Mouse (Mus musculus): ENCODE measurements around the gene B430305J03Rik.

Gene B430305J03Rik

GRCm38 (mm10) chr3:61365779-61366373 lies at the start of gene B430305J03Rik:
Gene B430305J03Rik (minus strand): TSS chr3:61365951.
- CTCF ChIA-PET, result no interaction called here

DNA sequence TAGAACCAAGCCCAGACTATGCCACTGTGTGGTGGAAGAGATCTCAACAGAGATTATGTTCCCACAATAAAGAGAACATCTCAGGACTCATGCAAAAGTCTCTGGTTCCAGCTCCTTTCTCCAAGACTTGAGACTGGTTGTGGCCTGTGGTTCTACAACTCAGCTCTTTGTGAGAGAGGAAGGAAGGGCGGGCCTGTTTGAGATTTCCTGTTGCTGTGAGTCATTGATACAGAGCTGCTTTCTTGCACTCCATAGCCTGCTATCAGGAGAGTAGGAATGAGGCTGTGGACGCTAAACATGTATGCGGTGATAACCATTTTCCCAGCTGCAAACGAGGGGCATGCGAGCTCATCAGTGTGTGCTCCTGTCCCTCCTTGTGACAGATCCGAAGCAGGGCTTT lies 43.9 kb upstream of the B430305J03Rik start:
- CTCF ChIA-PET, result no interaction called here

DNA sequence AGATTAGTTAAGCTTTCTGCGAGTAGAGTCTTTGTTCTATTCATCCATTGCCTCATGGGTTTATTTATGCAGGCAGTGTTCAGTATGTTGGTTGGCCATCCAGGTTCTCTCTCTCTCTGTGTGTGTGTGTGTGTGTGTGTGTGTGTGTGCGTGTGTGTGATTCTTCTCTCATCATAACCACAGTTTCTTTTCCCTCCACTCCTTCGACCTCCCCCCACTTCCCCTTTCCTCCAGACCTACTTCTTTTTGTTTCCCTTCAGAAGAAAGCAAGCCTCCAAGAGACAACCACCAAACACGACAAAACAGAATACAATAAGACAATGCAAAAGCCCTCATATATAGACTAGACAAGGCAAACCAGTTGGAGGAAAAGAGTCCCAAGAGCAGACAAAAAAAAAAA lies 41.2 kb upstream of the B430305J03Rik start:
- CTCF ChIA-PET, result interaction anchor here (0.7 kb wide), 1 partner anchor 348 kb away, joined by 5 read pairs; no protein-coding TSS in a partner anchor

GRCm38 (mm10) chr3:61400823-61401387 lies 35.2 kb upstream of the B430305J03Rik start:
- CTCF ChIA-PET, result no interaction called here

- CTCF ChIA-PET, result interaction anchor here (0.6 kb wide), 1 partner anchor 63 kb away, joined by 3 read pairs; no protein-coding TSS in a partner anchor
These were observed 31.0 kb upstream of the B430305J03Rik start for GRCm38 (mm10) chr3:61396728-61397127.

DNA sequence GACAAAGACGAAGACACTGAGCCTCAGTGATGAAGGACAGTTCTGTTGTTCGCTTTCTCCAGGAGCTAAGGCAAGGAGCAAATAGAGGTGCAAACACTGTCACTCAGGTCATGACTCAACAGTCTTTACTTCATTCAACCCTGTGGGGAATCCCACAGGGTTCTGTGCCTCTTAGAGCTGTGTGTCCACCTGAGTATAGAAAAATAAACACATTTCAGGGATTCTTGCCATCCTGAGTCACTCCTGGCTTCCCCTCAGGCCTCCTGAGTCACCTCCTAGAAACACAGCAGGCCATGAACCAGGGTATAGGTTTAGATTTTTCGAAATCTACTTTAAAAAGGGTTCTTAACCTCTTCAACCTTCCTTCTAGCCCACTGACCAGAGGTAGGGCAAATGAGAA lies 29.6 kb upstream of the B430305J03Rik start:
- CTCF ChIA-PET, result no interaction called here

DNA sequence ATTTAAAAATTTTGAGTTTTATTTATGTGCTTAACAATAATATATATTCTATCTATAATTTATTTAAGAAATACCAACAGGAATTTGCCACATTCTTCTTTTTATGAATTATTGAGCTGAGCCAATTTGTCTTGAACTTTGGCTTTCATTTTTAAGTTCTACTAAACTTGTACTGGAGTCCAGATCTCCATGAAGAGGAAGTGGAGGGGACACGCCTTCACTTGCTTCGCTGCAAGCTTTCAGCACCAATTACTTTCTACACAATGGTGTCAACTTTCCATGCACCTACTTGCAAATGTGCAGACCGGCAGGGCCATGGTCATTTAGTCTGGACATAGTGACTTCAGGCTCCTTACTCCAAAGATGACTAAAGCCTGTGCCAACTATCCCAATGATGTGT lies 27.8 kb upstream of the B430305J03Rik start:
- CTCF ChIA-PET, result no interaction called here

DNA sequence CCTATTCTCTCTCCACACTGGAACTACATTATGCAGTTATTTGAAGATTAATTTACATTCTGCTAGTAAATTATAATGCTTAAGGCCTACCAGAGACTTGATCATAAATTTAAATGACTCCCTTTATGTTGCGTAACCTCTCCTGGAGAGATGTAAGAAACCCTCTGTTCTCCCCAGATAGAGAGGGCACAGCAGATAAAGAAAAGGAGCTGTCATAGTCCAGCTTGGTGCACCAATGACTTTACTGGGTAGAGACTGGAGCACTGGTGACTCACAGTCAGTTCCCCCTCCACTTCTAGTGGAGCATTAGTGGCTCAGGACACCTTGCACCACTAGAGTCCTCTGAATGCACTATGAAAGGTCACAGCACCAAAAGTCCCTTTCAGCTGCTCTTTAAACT lies 27.1 kb upstream of the B430305J03Rik start:
- CTCF ChIA-PET, result no interaction called here

- CTCF ChIA-PET, result no interaction called here
These were observed 25.8 kb upstream of the B430305J03Rik start for GRCm38 (mm10) chr3:61391564-61391963.

- CTCF ChIA-PET, result no interaction called here
These were observed 20.6 kb upstream of the B430305J03Rik start for GRCm38 (mm10) chr3:61386368-61386767.

- CTCF ChIA-PET, result no interaction called here
These were observed 10.2 kb upstream of the B430305J03Rik start for GRCm38 (mm10) chr3:61376001-61376400.

GRCm38 (mm10) chr3:61368446-61368845 lies 2.7 kb upstream of the B430305J03Rik start:
- CTCF ChIA-PET, result no interaction called here

DNA sequence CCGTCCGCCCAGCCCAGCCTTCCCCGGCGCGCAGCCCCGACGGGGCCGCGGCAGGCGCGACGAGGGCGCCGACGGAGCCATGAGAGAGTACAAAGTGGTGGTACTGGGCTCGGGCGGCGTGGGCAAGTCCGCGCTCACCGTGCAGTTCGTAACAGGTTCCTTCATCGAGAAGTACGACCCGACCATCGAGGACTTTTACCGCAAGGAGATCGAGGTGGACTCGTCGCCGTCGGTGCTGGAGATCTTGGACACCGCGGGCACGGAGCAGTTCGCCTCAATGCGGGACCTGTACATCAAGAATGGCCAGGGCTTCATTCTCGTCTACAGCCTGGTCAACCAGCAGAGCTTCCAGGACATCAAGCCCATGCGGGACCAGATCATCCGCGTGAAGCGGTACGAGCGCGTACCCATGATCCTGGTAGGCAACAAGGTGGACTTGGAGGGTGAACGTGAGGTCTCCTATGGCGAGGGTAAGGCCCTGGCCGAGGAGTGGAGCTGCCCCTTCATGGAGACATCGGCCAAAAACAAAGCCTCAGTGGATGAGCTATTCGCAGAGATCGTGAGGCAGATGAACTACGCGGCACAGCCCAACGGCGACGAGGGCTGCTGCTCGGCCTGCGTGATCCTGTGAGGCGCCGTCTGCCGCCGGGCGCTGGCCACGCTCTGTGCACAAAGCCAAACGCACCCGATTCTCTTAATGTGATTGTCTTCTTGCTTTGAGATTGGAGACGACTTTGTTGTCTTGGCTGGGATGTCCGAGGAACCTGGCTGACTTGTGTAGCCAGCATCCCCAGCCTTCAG lies 573 bp downstream of the B430305J03Rik start:
- CTCF ChIA-PET, result no interaction called here

GRCm38 (mm10) chr3:61364661-61364977 lies 1.1 kb downstream of the B430305J03Rik start:
- CTCF ChIA-PET, result no interaction called here

DNA sequence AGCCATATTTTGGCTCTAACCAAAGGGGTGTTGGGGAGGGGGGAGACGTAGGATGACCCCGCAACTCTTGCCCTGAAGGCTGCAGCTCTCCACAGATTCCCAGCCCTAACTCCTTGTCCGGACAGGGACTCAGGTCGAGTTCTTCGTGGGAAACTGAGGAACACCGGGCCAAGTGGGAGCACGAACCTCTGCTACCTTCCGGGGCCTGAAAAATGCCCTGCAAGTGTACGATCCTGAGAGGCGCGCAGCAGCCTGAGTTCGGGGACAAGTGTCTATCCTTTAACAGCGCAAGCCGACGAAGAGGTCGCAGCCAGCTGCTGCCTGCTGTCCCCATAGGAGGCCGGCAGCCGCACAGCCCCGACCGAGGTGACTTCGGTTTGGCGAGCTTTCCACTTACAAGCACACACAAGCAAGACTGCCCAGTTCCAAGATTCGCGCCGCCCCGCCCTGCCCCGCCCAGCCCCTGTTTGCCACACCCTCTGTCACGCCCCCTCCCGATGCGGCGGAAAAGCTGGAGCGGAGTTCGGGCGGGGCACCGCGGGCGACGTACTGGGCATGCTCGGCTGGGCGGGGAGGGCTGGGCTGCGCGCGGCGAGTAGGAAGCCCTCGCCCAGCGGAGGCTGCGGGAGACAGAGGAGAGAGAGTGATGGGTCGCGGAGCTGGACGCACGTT lies 1.6 kb downstream of the B430305J03Rik start:
- CTCF ChIA-PET, result no interaction called here

GRCm38 (mm10) chr3:61363161-61363988 lies 2.4 kb downstream of the B430305J03Rik start:
- CTCF ChIA-PET, result no interaction called here

DNA sequence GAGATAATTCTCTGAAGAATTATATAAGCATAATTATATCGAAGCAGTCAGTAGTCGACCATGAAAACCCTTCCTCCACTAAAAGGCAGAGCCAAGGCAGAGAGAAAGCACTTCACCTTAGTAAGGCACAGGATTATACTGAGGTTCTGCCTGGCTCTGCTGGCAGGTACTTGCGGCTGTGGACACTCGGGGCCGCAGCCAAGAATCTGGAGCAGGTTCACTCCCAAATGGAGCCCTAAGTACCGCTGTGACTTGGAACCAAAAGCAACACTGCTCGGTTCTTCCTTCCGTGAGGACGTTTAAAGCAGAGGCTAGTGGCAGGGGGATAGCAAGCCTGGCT lies 3.0 kb downstream of the B430305J03Rik start:
- CTCF ChIA-PET, result no interaction called here

DNA sequence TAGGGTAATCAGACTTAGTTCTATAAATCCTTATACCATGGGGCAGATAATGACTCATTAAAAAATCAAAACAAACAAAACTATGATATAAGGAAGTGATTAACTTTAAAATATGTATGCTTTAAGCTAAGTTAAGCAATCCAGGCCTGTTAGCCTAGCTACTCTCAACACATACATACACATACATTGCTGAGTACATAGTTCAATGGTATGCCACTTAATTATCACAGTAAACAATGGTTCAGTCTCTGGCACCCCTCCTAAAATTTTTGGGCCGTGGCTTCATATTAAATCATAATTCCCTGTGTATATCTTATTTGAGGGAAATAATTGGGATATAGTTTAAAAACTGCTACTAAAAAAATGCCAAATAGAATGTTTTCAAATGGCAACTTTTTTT lies 4.4 kb downstream of the B430305J03Rik start, which contains the start of gene Rap2b:
Gene Rap2b, plus strand, starts transcription at position 301 of the 400 bp plus-strand sequence.
- CTCF ChIA-PET, result no interaction called here

DNA sequence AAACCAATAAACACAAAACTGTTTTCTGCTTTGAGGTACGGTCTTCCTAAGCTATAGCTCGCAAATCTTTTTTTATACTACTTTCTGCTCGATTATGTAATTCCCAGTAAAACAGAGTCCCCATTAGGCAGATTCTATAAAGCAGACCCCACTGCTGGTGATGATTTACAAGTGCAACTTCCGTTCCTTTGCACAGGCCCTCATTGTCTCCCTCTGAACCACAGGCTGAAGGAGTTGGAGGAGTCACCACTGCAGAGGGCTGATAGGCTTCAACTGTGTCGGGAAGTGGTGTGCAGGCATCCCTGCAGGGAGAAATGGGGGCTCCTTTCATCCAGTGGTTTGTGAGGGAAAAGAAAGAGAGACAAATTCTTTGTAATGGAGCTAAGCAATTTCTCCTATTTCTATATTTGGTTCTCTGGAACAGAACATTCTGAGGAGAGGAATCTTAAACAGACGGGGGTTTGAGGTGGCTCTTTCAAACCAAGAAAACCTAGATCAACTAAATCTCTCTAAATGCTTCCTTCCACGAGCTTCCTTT lies 6.9 kb downstream of the B430305J03Rik start:
- CTCF ChIA-PET, result no interaction called here

GRCm38 (mm10) chr3:61358107-61358506 lies 7.6 kb downstream of the B430305J03Rik start:
- CTCF ChIA-PET, result no interaction called here

- CTCF ChIA-PET, result no interaction called here
These were observed 10.3 kb downstream of the B430305J03Rik start for GRCm38 (mm10) chr3:61355464-61355863.

DNA sequence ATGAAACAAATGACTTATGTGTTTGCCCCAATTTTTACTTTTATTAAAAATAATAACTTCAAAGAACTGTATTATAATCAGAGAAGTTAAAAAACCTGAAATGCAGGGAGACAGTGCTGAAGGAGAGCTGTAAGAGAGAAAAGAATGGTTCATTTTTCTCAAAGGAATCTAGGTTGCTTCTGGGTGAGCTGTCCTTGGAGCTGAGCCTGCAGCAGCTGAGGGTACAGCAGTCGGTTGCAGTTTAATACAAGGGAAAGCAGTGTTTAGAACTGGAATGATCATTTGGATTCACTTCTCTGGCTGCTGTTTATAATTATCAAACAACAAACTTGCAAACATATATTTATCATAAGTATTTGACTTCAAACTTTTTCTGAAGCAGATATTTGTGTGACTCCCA lies 16.3 kb downstream of the B430305J03Rik start:
- CTCF ChIA-PET, result no interaction called here

Data from spleen, embryonic (tissue).